Mouse (Mus musculus) left cerebral cortex, postnatal 10 days (tissue): ENCODE data around the gene Dclk3. TPM values are rescaled to one million over a fixed set of nuclear protein-coding genes. Genes with fewer than 3 reads are reported as not detected.

Source experiments
- DNase-seq, 2 experiments: peaks; one replicate each; pipeline ENCODE4 v3.0.0; 2021 to 2022; ENCODE audit warnings: low spot score in 2 of 2, mixed read lengths in 1 of 2; ENCODE audit errors: extremely low spot score in 1 of 2
- intact Hi-C: fragments of 180-260 bp; cut with DNase I; formaldehyde crosslinking; loops from one replicate; pipeline ENCODE4 v1.15.1; 2025
- total RNA-seq, 2 experiments: library from RNA; stranded (reverse); gene quantifications; 2 replicates each; pipeline ENCODE4 v1.2.3; 2021

Gene Dclk3
- total RNA-seq: 10 to 100 TPM; 34.1 to 34.9 TPM

- peak in 1 of 2 experiments; percentile 66 for DNase-seq
- intact Hi-C loops: no loop called here
Measured at GRCm38 (mm10) chr9:111438904-111439835, at the start of gene Dclk3. Gene Dclk3 (plus strand): TSS chr9:111439081.

- DNase-seq: peak in 1 of 2 experiments; percentile 27
Measured at GRCm38 (mm10) chr9:111390016-111390415, 48.9 kb upstream of the Dclk3 start.

GRCm38 (mm10) chr9:111391036-111391435 is 47.8 kb upstream of the Dclk3 start:
- DNase-seq: no peak
- intact Hi-C loops: no loop called here

More at GRCm38 (mm10) chr9:111390016-111390415, 48.9 kb upstream of the Dclk3 start:
- intact Hi-C loops: no loop called here

GRCm38 (mm10) chr9:111391926-111392442 is 46.9 kb upstream of the Dclk3 start:
- DNase-seq: peak in 1 of 2 experiments; percentile 23
- intact Hi-C loops: no loop called here

GRCm38 (mm10) chr9:111395265-111395664 is 43.6 kb upstream of the Dclk3 start:
- DNase-seq: peak in 1 of 2 experiments; percentile 15
- intact Hi-C loops: no loop called here

GRCm38 (mm10) chr9:111398059-111398458 is 40.8 kb upstream of the Dclk3 start:
- intact Hi-C loops: no loop called here
- DNase-seq: no peak

- no peak for DNase-seq
- intact Hi-C loops: no loop called here
Measured at GRCm38 (mm10) chr9:111400089-111400488, 38.8 kb upstream of the Dclk3 start.

- DNase-seq: no peak
- intact Hi-C loops: no loop called here
Measured at GRCm38 (mm10) chr9:111403159-111403558, 35.7 kb upstream of the Dclk3 start.

GRCm38 (mm10) chr9:111404346-111405079 is 34.4 kb upstream of the Dclk3 start:
- no peak for DNase-seq
- intact Hi-C loops: no loop called here

- intact Hi-C loops: no loop called here
Measured at GRCm38 (mm10) chr9:111405080-111405428, 33.8 kb upstream of the Dclk3 start.

GRCm38 (mm10) chr9:111408012-111408411 is 30.9 kb upstream of the Dclk3 start:
- intact Hi-C loops: no loop called here
- DNase-seq: peak in 1 of 2 experiments; percentile 46

More at GRCm38 (mm10) chr9:111405080-111405428, 33.8 kb upstream of the Dclk3 start:
- DNase-seq: no peak

- DNase-seq: peak in 1 of 2 experiments; percentile 38
Measured at GRCm38 (mm10) chr9:111408427-111408826, 30.5 kb upstream of the Dclk3 start.

GRCm38 (mm10) chr9:111412471-111413160 is 26.3 kb upstream of the Dclk3 start:
- peak; percentile 51 to 79 for DNase-seq
- intact Hi-C loops: no loop called here

More at GRCm38 (mm10) chr9:111408427-111408826, 30.5 kb upstream of the Dclk3 start:
- intact Hi-C loops: no loop called here

GRCm38 (mm10) chr9:111421862-111422261 is 17.0 kb upstream of the Dclk3 start:
- intact Hi-C loops: no loop called here
- DNase-seq: no peak

- intact Hi-C loops: no loop called here
- no peak for DNase-seq
Measured at GRCm38 (mm10) chr9:111422567-111422966, 16.3 kb upstream of the Dclk3 start.

- peak in 1 of 2 experiments; percentile 72 for DNase-seq
- intact Hi-C loops: no loop called here
Measured at GRCm38 (mm10) chr9:111425113-111425512, 13.8 kb upstream of the Dclk3 start.

- intact Hi-C loops: no loop called here
- no peak for DNase-seq
Measured at GRCm38 (mm10) chr9:111425952-111426351, 12.9 kb upstream of the Dclk3 start.

- DNase-seq: no peak
- intact Hi-C loops: no loop called here
Measured at GRCm38 (mm10) chr9:111427891-111428555, 10.9 kb upstream of the Dclk3 start.
